Mouse (Mus musculus) neural tube, embryonic 13.5 days (tissue): ENCODE results near the gene Nr2f6. TPM values are rescaled to one million over a fixed set of nuclear protein-coding genes. Genes with fewer than 3 reads are reported as not detected.

Source experiments
- ATAC-seq: fragments of 200-750 bp; cut with Nextera tagmentation; 2 replicates; pipeline ENCODE4 v1.8.0; 2017; ENCODE audit warnings: low read depth, mild to moderate bottlenecking, moderate TSS enrichment, moderate library complexity
- H3K27ac ChIP-seq: fragments of 300-500 bp; sonication (generic); replicated peaks from 2 replicates; pipeline ENCODE4 v1.5.1; 2015; ENCODE audit warnings: moderate library complexity, mild to moderate bottlenecking, inconsistent platforms
- H3K27me3 ChIP-seq: fragments of 300-500 bp; sonication (generic); 2 replicates; pipeline ENCODE4 v1.6.1; 2015; ENCODE audit warnings: mild to moderate bottlenecking, inconsistent platforms
- H3K36me3 ChIP-seq: fragments of 300-500 bp; sonication (generic); 2 replicates; pipeline ENCODE4 v1.6.1; 2015; ENCODE audit warnings: mild to moderate bottlenecking, inconsistent platforms
- H3K4me1 ChIP-seq: fragments of 300-500 bp; sonication (generic); replicated peaks from 2 replicates; pipeline ENCODE4 v1.6.1; 2015; ENCODE audit warnings: inconsistent platforms
- H3K4me2 ChIP-seq: fragments of 300-500 bp; sonication (generic); 2 replicates; pipeline ENCODE4 v1.6.1; 2015; ENCODE audit warnings: inconsistent platforms, mild to moderate bottlenecking, moderate library complexity
- H3K4me3 ChIP-seq: fragments of 300-500 bp; sonication (generic); 2 replicates; pipeline ENCODE4 v1.5.1; 2015; ENCODE audit warnings: mild to moderate bottlenecking, inconsistent platforms
- H3K9ac ChIP-seq: fragments of 300-500 bp; sonication (generic); 2 replicates; pipeline ENCODE4 v1.6.1; 2015; ENCODE audit warnings: moderate library complexity, mild to moderate bottlenecking, inconsistent platforms
- H3K9me3 ChIP-seq: fragments of 300-500 bp; sonication (generic); 2 replicates; pipeline ENCODE4 v1.6.1; 2016; ENCODE audit warnings: inconsistent platforms
- WGBS: fragments of 180-500 bp; shearing (Covaris S2); methylation state at CpG from one replicate; pipeline ENCODE4 v1.1.7; 2015; 5-methylcytosine and 5-hydroxymethylcytosine counted together
- polyA plus RNA-seq: library from polyadenylated mRNA; unstranded; fragments of >200 nt; fragmentation: Nextera tagmentation; extraction: Ambion mirVana; gene quantifications from 2 replicates; pipeline ENCODE4 v1.2.1, GENCODE M21; 2015

Nr2f6 gene
- 27.9 and 30.3 TPM in 2 replicates for polyA plus RNA-seq

- no peaks in the 10 kb centered on the region for H3K27me3 ChIP-seq
- peak; percentile 58 for ATAC-seq
- H3K27ac ChIP-seq, result peak within 1 kb of the TSS; percentile 92
- peak within 1 kb of the TSS; percentile 99 for H3K4me2 ChIP-seq
- H3K36me3 ChIP-seq, result peaks cover 5% of the 10 kb centered on the region; the same call in 1 of the 2 replicates
- peaks cover 55% of the 10 kb centered on the region for H3K4me1 ChIP-seq
- peak within 1 kb of the TSS; percentile 80 for H3K4me3 ChIP-seq
- under 1% methylated on average over 67 of the region's 89 CpGs for WGBS
- no peaks in the 10 kb centered on the region for H3K9me3 ChIP-seq
- peak within 1 kb of the TSS; percentile 83 for H3K9ac ChIP-seq
These were observed at the start of gene Nr2f6 for GRCm38 (mm10) chr8:71381421-71381970. TSS of gene Nr2f6 (minus strand) at chr8:71381960.

DNA sequence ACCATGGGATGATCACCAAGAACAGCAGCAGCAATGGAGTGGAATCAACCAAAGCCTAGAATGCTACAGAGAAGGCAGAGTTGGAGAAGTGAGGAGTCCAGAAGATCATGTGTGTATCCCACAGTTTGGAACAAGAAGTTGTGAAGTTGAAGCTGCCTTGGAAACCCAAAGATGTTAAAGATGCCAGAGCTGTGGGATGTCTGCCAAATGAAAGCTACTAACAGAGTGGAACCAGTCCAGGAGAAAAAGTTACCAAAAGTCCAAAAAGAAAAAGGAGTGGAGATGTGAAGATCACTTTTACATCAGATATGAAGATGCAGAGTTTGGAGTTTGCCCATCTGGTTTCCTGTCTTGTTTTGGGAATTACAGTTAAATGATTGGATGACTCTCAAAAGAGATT lies 40.4 kb upstream of the Nr2f6 start:
- no peak for ATAC-seq
- Histone ChIP-seq H3K36me3 (no peaks in the 10 kb centered on the region), H3K9me3 (peaks cover 4% of the 10 kb centered on the region; the same call in 1 of the 2 replicates), H3K4me1 (no peaks in the 10 kb centered on the region), H3K4me2 (no peak overlapping the region), H3K4me3 (no peak overlapping the region), H3K27ac (no peak overlapping the region), H3K27me3 (no peaks in the 10 kb centered on the region), H3K9ac (no peak overlapping the region)

DNA sequence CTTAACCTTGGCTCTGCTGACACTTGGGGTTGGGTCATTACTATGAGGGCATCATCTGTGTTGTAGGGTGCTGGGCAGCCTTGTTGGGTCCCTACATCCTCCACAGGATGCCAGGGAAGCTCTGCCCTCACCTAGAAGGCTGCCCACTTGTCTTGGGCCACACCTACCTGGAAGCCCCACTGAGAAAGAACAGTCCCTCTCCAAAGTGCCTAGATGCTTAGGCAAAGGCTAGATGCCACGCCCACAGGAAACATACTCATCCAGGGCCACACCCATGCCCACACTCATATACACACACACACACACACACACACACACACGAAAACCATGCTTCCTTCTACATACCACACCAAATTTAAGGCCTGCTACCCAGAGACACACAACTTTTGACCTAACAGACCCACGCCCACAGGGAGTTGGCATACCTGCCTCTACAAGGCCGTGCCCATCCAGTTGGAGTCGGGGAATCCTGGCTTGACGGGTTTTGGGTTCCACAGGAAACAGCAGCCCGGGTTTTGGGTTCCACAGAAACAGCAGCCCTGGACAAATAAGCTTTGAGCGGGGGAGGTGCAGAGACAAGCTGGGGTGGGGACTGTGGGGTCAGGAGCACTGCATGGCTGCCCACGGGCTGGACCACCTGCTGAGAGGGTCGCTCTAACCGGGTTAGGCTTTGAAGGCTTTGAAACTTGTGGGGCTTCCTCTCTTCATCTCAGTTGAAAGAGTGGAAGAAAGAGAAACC lies 29.9 kb upstream of the Nr2f6 start:
- H3K27ac ChIP-seq, result no peak overlapping the region
- no peak overlapping the region for H3K4me3 ChIP-seq
- no peak for ATAC-seq
- H3K9ac ChIP-seq, result no peak overlapping the region
- no peaks in the 10 kb centered on the region for H3K27me3 ChIP-seq
- peaks cover 5% of the 10 kb centered on the region; the same call in 1 of the 2 replicates for H3K36me3 ChIP-seq
- WGBS, result 50% methylated on average over 11 of the region's 11 CpGs
- peaks cover 8% of the 10 kb centered on the region for H3K4me1 ChIP-seq
- no peak overlapping the region for H3K4me2 ChIP-seq
- no peaks in the 10 kb centered on the region for H3K9me3 ChIP-seq

GRCm38 (mm10) chr8:71408231-71408630 lies 26.5 kb upstream of the Nr2f6 start:
- WGBS, result 95% methylated on average over 4 of the region's 4 CpGs
- Histone ChIP-seq H3K27ac (no peak overlapping the region), H3K27me3 (no peaks in the 10 kb centered on the region), H3K9ac (no peak overlapping the region), H3K4me2 (no peak overlapping the region), H3K9me3 (no peaks in the 10 kb centered on the region), H3K4me1 (peaks cover 24% of the 10 kb centered on the region), H3K36me3 (peaks cover 5% of the 10 kb centered on the region; the same call in 1 of the 2 replicates), H3K4me3 (no peak overlapping the region)
- no peak for ATAC-seq

- H3K27ac ChIP-seq, result no peak overlapping the region
- peaks cover 5% of the 10 kb centered on the region; the same call in 1 of the 2 replicates for H3K36me3 ChIP-seq
- WGBS, result 94% methylated on average over 14 of the region's 14 CpGs
- H3K4me2 ChIP-seq, result no peak overlapping the region
- no peak for ATAC-seq
- no peak overlapping the region for H3K4me3 ChIP-seq
- peaks cover 24% of the 10 kb centered on the region for H3K4me1 ChIP-seq
- H3K27me3 ChIP-seq, result no peaks in the 10 kb centered on the region
- H3K9me3 ChIP-seq, result no peaks in the 10 kb centered on the region
- H3K9ac ChIP-seq, result no peak overlapping the region
These were observed 25.7 kb upstream of the Nr2f6 start for GRCm38 (mm10) chr8:71407441-71407840.

DNA sequence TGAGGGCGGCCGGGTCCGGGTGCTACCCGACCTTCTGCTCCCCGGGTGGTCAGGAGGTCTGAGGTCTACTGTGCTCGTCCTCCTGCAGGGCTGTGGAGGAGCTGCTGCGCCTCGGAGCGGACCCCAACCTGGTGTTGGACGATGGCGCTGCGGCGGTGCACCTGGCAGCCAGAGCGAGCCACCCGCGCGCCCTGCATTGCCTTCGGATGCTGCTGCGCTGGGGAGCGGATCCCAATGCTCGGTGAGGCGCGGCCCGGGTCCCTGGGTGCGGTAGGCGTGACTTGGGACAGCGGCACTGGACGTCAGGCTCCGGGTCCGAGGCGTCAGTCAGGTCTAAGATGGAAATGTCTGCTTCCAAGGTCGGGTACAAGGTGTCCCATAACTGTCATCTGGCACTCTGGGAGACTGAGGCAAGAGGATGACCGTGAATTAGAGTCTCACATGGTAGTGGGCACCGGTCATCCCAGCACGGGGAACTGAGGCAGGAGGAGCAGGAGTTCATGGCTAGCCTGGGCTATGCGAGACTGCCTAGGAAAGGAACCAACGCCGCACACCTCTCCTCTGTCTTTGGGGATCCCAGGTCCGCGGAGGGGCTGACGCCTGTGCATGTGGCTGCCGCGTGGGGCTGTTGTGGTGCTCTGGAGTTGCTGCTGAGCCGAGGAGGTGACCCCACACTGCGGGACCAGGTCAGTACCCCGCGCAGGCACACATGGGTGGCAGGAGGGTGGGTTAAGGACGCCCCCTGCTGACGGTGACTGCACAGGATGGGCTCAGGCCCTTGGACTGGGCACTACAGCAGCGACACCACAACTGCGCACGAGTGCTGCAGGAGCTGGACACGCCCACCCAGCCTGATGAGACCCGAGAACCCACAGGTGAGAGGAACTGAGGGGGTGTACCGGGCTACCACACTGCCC lies 24.6 kb upstream of the Nr2f6 start:
- Histone ChIP-seq H3K4me3 (peak overlapping the region; percentile 42), H3K9me3 (no peaks in the 10 kb centered on the region), H3K4me1 (peaks cover 24% of the 10 kb centered on the region), H3K27me3 (no peaks in the 10 kb centered on the region), H3K27ac (no peak overlapping the region), H3K4me2 (peak overlapping the region; percentile 82), H3K36me3 (peaks cover 5% of the 10 kb centered on the region; the same call in 1 of the 2 replicates), H3K9ac (peak overlapping the region; percentile 60)
- ATAC-seq, result peak; percentile 72
- under 1% methylated on average over 55 of the region's 55 CpGs for WGBS

DNA sequence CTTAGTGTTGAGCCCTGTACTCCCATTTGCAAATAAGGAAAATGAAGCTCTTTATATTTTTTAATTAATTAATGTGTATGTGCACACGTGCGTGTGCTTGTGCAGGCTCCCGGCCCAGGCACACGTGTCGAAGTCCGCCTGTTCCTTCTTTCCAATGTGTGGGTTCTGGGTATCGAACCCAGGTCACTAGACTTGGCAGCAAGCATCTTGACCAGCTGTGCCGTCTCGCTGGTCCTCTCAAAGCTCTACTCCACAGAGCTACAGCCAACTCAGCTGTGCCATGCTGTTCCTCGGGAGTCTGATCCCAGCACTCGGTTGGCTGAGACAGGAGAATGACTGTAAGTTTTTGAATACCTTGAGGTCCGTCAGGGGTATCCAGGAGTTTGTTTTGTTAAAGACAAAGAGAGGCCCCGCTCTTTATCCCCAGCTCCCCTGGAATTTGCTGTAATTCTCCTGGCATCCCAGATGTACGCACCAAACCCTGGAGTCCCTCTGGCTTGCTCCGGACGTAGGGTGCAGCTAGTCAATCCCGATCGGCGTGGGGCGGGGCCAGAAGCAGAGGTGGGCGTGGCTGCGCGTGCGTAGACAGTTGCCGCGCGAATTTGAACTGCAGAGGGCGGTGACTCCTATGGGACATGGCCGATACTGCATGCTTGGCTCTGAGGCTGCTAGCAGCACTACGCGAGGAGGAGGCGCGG lies 23.8 kb upstream of the Nr2f6 start, which contains the start of gene Ankle1:
Gene Ankle1, plus strand, starts transcription at position 610 of the 698 bp plus-strand sequence.
- H3K36me3 ChIP-seq, result peaks cover 8% of the 10 kb centered on the region
- H3K9me3 ChIP-seq, result no peaks in the 10 kb centered on the region
- WGBS, result 17% methylated on average over 33 of the region's 33 CpGs
- H3K27ac ChIP-seq, result 0 out of 2 replicates have a peak within 1 kb of the TSS, but pooled peaks have one; percentile 28
- ATAC-seq, result peak; percentile 85
- peak within 1 kb of the TSS; percentile 42 for H3K4me3 ChIP-seq
- H3K9ac ChIP-seq, result peak within 1 kb of the TSS; percentile 60
- peak within 1 kb of the TSS; percentile 82 for H3K4me2 ChIP-seq
- no peaks in the 10 kb centered on the region for H3K27me3 ChIP-seq
- H3K4me1 ChIP-seq, result peaks cover 24% of the 10 kb centered on the region

GRCm38 (mm10) chr8:71404951-71405351 lies 23.2 kb upstream of the Nr2f6 start:
- 86% methylated on average over 9 of the region's 9 CpGs for whole genome bisulfite sequencing
- no peaks in the 10 kb centered on the region for H3K9me3 ChIP-seq
- peaks cover 24% of the 10 kb centered on the region for H3K4me1 ChIP-seq
- H3K4me3 ChIP-seq, result no peak overlapping the region
- no peak overlapping the region for H3K9ac ChIP-seq
- H3K36me3 ChIP-seq, result peaks cover 10% of the 10 kb centered on the region
- H3K27ac ChIP-seq, result no peak overlapping the region
- no peak for ATAC-seq
- peak overlapping the region; percentile 82; the same call in 1 of the 2 replicates for H3K4me2 ChIP-seq
- no peaks in the 10 kb centered on the region for H3K27me3 ChIP-seq

DNA sequence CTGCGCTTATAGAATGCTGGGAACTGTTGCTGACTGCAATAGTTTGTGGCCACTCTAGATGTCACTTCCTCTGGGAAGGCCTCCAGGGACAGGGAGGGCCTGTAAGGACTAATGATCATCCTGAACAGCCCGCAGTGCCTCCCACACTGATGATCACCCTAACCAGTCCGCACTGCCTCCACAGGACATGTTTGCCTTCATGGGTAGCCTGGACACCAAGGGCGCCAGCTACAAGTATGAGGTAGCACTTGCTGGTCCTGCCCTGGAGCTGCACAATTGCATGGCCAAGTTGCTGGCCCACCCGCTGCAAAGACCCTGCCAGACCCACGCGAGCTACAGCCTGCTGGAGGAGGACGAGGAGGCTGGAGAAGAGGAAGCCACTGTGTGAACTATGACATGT lies 22.3 kb upstream of the Nr2f6 start:
- H3K9me3 ChIP-seq, result no peaks in the 10 kb centered on the region
- H3K36me3 ChIP-seq, result peaks cover 19% of the 10 kb centered on the region
- ATAC-seq, result no peak
- H3K4me3 ChIP-seq, result no peak overlapping the region
- H3K27me3 ChIP-seq, result no peaks in the 10 kb centered on the region
- WGBS, result 91% methylated on average over 8 of the region's 8 CpGs
- no peak overlapping the region for H3K4me2 ChIP-seq
- no peak overlapping the region for H3K27ac ChIP-seq
- no peak overlapping the region for H3K9ac ChIP-seq
- peaks cover 24% of the 10 kb centered on the region for H3K4me1 ChIP-seq

DNA sequence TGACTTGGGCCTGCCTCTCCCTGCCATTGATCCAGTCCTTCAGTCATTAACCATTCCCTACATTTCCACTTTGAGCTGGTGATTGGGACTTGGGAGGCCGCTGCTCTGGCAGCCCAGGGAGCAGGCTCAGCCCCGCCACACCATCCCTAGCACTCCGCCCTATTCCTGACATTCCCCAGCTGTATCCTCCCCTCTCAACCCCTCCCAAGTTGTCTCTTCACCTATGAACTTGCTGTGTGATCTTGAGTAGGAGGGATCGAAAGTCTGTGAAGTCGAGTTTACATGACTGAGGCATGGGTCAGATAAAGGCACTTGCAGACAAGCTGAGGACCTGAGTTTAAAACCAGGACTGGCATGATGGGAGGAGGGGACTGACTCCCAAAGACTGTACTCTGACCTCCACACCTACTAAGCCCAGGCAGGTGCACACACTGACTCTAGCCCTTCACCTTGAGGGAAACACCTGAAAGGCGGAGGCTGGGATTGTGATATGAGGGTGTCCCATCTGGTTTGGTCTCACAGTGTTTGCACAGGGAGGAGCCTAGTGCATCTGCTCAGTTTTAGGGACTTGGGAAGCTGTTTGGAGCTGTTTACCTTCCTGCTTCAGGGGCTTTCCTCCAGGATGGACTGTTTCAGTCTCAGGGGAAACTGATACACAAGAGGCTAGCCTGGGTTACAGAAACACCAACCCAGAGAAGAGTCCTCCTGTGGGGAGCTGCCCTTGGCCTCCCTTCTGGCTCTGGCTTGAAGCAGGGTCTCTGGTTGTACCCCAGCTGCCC lies 21.5 kb upstream of the Nr2f6 start:
- Histone ChIP-seq H3K27me3 (no peaks in the 10 kb centered on the region), H3K9me3 (no peaks in the 10 kb centered on the region), H3K4me1 (peaks cover 24% of the 10 kb centered on the region), H3K36me3 (peaks cover 21% of the 10 kb centered on the region), H3K9ac (no peak overlapping the region), H3K27ac (no peak overlapping the region), H3K4me2 (no peak overlapping the region), H3K4me3 (no peak overlapping the region)
- WGBS, result 85% methylated on average over 6 of the region's 6 CpGs
- ATAC-seq, result no peak

- 85% methylated on average over 9 of the region's 9 CpGs for WGBS
- Histone ChIP-seq H3K4me3 (no peak overlapping the region), H3K36me3 (peaks cover 24% of the 10 kb centered on the region), H3K27me3 (no peaks in the 10 kb centered on the region), H3K4me1 (peaks cover 28% of the 10 kb centered on the region), H3K9ac (no peak overlapping the region), H3K9me3 (no peaks in the 10 kb centered on the region), H3K27ac (no peak overlapping the region), H3K4me2 (no peak overlapping the region)
- no peak for ATAC-seq
These were observed 20.7 kb upstream of the Nr2f6 start for GRCm38 (mm10) chr8:71402446-71402964.
